Mouse (Mus musculus) hindbrain, embryonic 11.5 days (tissue): ENCODE results near the gene Ccs. TPM values are rescaled to one million over a fixed set of nuclear protein-coding genes. Genes with fewer than 3 reads are reported as not detected.
A peak's percentile ranks its signal among the peaks of the same experiment; 100 is the strongest.

Experiments used
- ATAC-seq: fragments of 200-750 bp; cut with Nextera tagmentation; 2 replicates; pipeline ENCODE4 v1.8.0; 2017; ENCODE audit warnings: mild to moderate bottlenecking, moderate TSS enrichment, moderate library complexity; ENCODE audit not compliant: low FRiP score
- DNase-seq: peaks from one replicate; pipeline ENCODE4 v3.0.0-alpha.2; 2015; ENCODE audit warnings: low spot score
- H3K27ac ChIP-seq: fragments of 300-500 bp; sonication (generic); 2 replicates; pipeline ENCODE4 v1.5.1; 2014; ENCODE audit warnings: mild to moderate bottlenecking, low read depth, low read length
- H3K27me3 ChIP-seq: fragments of 300-500 bp; sonication (generic); 2 replicates; pipeline ENCODE4 v1.6.1; 2014; ENCODE audit warnings: mild to moderate bottlenecking, low read length, moderate library complexity, mixed read lengths; ENCODE audit not compliant: control insufficient read depth, insufficient read depth
- H3K36me3 ChIP-seq: fragments of 300-500 bp; sonication (generic); 2 replicates; pipeline ENCODE4 v1.6.1; 2014; ENCODE audit warnings: mild to moderate bottlenecking, low read length, moderate library complexity, mixed read lengths; ENCODE audit not compliant: control insufficient read depth, insufficient read depth
- H3K4me1 ChIP-seq: fragments of 300-500 bp; sonication (generic); replicated peaks from 2 replicates; pipeline ENCODE4 v1.6.1; 2014; ENCODE audit warnings: low read length, mixed read lengths; ENCODE audit not compliant: control insufficient read depth, insufficient read depth
- H3K4me2 ChIP-seq: fragments of 300-500 bp; sonication (generic); replicated peaks from 2 replicates; pipeline ENCODE4 v1.6.1; 2014; ENCODE audit warnings: mild to moderate bottlenecking, low read depth, low read length
- H3K4me3 ChIP-seq: fragments of 300-500 bp; sonication (generic); 2 replicates; pipeline ENCODE4 v1.5.1; 2014; ENCODE audit warnings: low read depth, low read length
- H3K9ac ChIP-seq: fragments of 300-500 bp; sonication (generic); 2 replicates; pipeline ENCODE4 v1.6.1; 2014; ENCODE audit warnings: low read depth, low read length
- H3K9me3 ChIP-seq: fragments of 300-500 bp; sonication (generic); 2 replicates; pipeline ENCODE4 v1.6.1; 2016; ENCODE audit warnings: low read length; ENCODE audit not compliant: control insufficient read depth
- WGBS: fragments of 180-500 bp; shearing (Covaris S2); extraction: QIAGEN DNeasy Blood & Tissue Kit; methylation state at CpG from one replicate; pipeline ENCODE4 v1.1.7; 2014; 5-methylcytosine and 5-hydroxymethylcytosine counted together
- polyA plus RNA-seq: library from polyadenylated mRNA; unstranded; fragments of >200 nt; fragmentation: Nextera tagmentation; extraction: Ambion mirVana; gene quantifications from 2 replicates; pipeline ENCODE4 v1.2.1, GENCODE M21; 2014

Gene Ccs
- polyA plus RNA-seq, 1 experiment from 2014 or later: 43.7 TPM

- Histone ChIP-seq H3K27ac (no peak overlapping the region), H3K4me2 (no peak overlapping the region), H3K9me3 (no peaks in the 10 kb centered on the region), H3K36me3 (no peaks in the 10 kb centered on the region), H3K4me1 (no peaks in the 10 kb centered on the region), H3K9ac (no peak overlapping the region), H3K4me3 (no peak overlapping the region), H3K27me3 (peaks cover 2% of the 10 kb centered on the region)
- ATAC-seq (no peak), DNase-seq (no peak)
- 80% methylated on average over 2 of the region's 2 CpGs for WGBS
These were observed 6.7 kb upstream of the Ccs start for GRCm38 (mm10) chr19:4845846-4846245.

GRCm38 (mm10) chr19:4842611-4843010, 3.5 kb upstream of the Ccs start:
- ATAC-seq (no peak), DNase-seq (no peak)
- Histone ChIP-seq H3K9ac (no peak overlapping the region), H3K4me1 (peaks cover 11% of the 10 kb centered on the region), H3K4me2 (no peak overlapping the region), H3K4me3 (no peak overlapping the region), H3K27ac (no peak overlapping the region), H3K9me3 (no peaks in the 10 kb centered on the region), H3K27me3 (peaks cover 14% of the 10 kb centered on the region), H3K36me3 (no peaks in the 10 kb centered on the region)
- 68% methylated on average over 2 of the region's 2 CpGs for WGBS

GRCm38 (mm10) chr19:4840848-4841247, 1.7 kb upstream of the Ccs start:
- Histone ChIP-seq H3K27me3 (peaks cover 14% of the 10 kb centered on the region), H3K4me1 (peaks cover 11% of the 10 kb centered on the region), H3K4me3 (no peak overlapping the region), H3K9ac (no peak overlapping the region), H3K4me2 (no peak overlapping the region), H3K9me3 (no peaks in the 10 kb centered on the region), H3K27ac (no peak overlapping the region), H3K36me3 (no peaks in the 10 kb centered on the region)
- DNase-seq (no peak), ATAC-seq (no peak)
- WGBS: 86% methylated on average over 9 of the region's 9 CpGs

- Histone ChIP-seq H3K4me2 (peak overlapping the region; percentile 94), H3K4me1 (peaks cover 11% of the 10 kb centered on the region), H3K4me3 (peak overlapping the region; percentile 55), H3K27me3 (peaks cover 14% of the 10 kb centered on the region), H3K9ac (peak overlapping the region; percentile 70), H3K9me3 (no peaks in the 10 kb centered on the region), H3K36me3 (no peaks in the 10 kb centered on the region), H3K27ac (no peak overlapping the region)
- DNase-seq (no peak), ATAC-seq (peak; percentile 56)
- WGBS: 38% methylated on average over 10 of the region's 10 CpGs
These were observed 499 bp downstream of the Ccs start for GRCm38 (mm10) chr19:4838526-4839140.

- Histone ChIP-seq H3K9me3 (no peaks in the 10 kb centered on the region), H3K4me1 (peaks cover 11% of the 10 kb centered on the region), H3K27me3 (peaks cover 14% of the 10 kb centered on the region), H3K27ac (no peak overlapping the region), H3K4me3 (no peak overlapping the region), H3K9ac (no peak overlapping the region), H3K4me2 (no peak overlapping the region), H3K36me3 (no peaks in the 10 kb centered on the region)
- whole genome bisulfite sequencing: 90% methylated on average over 6 of the region's 6 CpGs
- ATAC-seq: no peak
- no peak for DNase-seq
These were observed 2.1 kb downstream of the Ccs start for GRCm38 (mm10) chr19:4837049-4837448.

- Histone ChIP-seq H3K27ac (no peak overlapping the region), H3K36me3 (no peaks in the 10 kb centered on the region), H3K9ac (no peak overlapping the region), H3K4me3 (no peak overlapping the region), H3K9me3 (no peaks in the 10 kb centered on the region), H3K4me1 (peaks cover 11% of the 10 kb centered on the region), H3K4me2 (no peak overlapping the region), H3K27me3 (peaks cover 14% of the 10 kb centered on the region)
- WGBS: 81% methylated on average over 2 of the region's 2 CpGs
- DNase-seq: no peak
- no peak for ATAC-seq
These were observed 3.0 kb downstream of the Ccs start for GRCm38 (mm10) chr19:4836096-4836495.

- H3K27me3 ChIP-seq: no peaks in the 10 kb centered on the region
- no peak overlapping the region for H3K4me2 ChIP-seq
- no peaks in the 10 kb centered on the region for H3K9me3 ChIP-seq
- H3K36me3 ChIP-seq: no peaks in the 10 kb centered on the region
- ATAC-seq (no peak), DNase-seq (no peak)
- no peak overlapping the region for H3K4me3 ChIP-seq
- H3K9ac ChIP-seq: no peak overlapping the region
- peaks cover 5% of the 10 kb centered on the region; the same call in 1 of the 2 replicates for H3K4me1 ChIP-seq
- WGBS: 89% methylated on average over 8 of the region's 8 CpGs
- no peak overlapping the region for H3K27ac ChIP-seq
These were observed 5.2 kb downstream of the Ccs start for GRCm38 (mm10) chr19:4833977-4834376.

- H3K36me3 ChIP-seq: no peaks in the 10 kb centered on the region
- DNase-seq (no peak), ATAC-seq (no peak)
- 63% methylated on average over 7 of the region's 7 CpGs for WGBS
- no peaks in the 10 kb centered on the region for H3K27me3 ChIP-seq
- H3K27ac ChIP-seq: no peak overlapping the region
- H3K4me1 ChIP-seq: no peaks in the 10 kb centered on the region
- H3K9me3 ChIP-seq: no peaks in the 10 kb centered on the region
- no peak overlapping the region for H3K4me2 ChIP-seq
- no peak overlapping the region for H3K4me3 ChIP-seq
- no peak overlapping the region for H3K9ac ChIP-seq
These were observed 10.0 kb downstream of the Ccs start for GRCm38 (mm10) chr19:4829156-4829555.

GRCm38 (mm10) chr19:4828444-4829114, 10.6 kb downstream of the Ccs start:
- Histone ChIP-seq H3K4me3 (no peak overlapping the region), H3K9me3 (no peaks in the 10 kb centered on the region), H3K4me2 (no peak overlapping the region), H3K4me1 (no peaks in the 10 kb centered on the region), H3K27ac (no peak overlapping the region), H3K27me3 (no peaks in the 10 kb centered on the region), H3K36me3 (no peaks in the 10 kb centered on the region), H3K9ac (no peak overlapping the region)
- DNase-seq (no peak), ATAC-seq (no peak)
- 59% methylated on average over 16 of the region's 16 CpGs for WGBS
